Mouse (Mus musculus): ENCODE data around the gene Coro7. TPM values are rescaled to one million over a fixed set of nuclear protein-coding genes. Genes with fewer than 3 reads are reported as not detected.

Gene Coro7
- polyA plus RNA-seq, 1 experiment from 2014 or later: 23.3 TPM

DNA sequence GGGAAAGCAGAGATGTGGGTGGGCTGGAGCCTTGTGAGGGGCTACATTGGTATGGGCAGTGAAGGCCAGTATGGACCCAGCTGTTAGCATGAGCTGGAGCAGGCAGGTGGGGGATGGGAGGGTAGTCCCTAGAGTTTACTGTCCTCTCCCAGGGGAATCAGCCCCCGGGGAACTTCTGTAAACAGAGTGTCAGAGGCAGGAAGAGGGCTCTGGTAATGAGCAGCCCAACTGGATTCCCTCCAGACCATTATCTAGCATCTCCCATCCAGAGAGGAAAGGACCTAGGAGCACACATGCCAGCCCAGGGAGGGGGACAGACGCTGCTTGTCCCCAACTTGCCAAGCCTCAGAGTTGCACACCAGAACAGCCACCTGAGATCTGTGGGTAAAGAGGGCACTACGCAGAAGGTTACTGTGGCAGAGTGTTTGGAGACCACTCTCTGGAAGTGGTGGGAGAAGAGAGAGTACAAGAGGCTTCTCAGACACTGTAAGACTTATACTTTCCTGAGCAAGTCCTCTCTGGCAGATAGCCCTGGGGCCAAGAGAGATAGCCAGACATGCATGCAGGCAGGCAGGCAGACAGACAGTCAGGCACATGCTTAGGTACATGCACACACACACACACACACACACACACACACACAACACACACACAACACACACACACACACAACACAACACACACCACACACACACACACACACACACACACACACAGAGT, 38.3 kb downstream of the Coro7 start:
- Histone ChIP-seq H3K9me3 (ENCODE audit: control insufficient read depth, low read length) (no peaks in the 10 kb centered on the region), H3K4me1 (ENCODE audit: control insufficient read depth, insufficient read depth, low read length) (peaks cover 15% of the 10 kb centered on the region; the same call in 1 of the 2 replicates), H3K36me3 (ENCODE audit: control insufficient read depth, insufficient read depth, low read length) (no peaks in the 10 kb centered on the region), H3K9ac (replicated peaks; ENCODE audit: low read length) (no peak overlapping the region), H3K27me3 (ENCODE audit: control insufficient read depth, insufficient read depth, low read length) (no peaks in the 10 kb centered on the region), H3K4me2 (ENCODE audit: low read length) (peak overlapping the region; percentile 64), H3K4me3 (replicated peaks; ENCODE audit: low read depth, low read length) (0 out of 2 replicates have a peak overlapping the region, but pooled peaks have one; percentile 39), H3K27ac (replicated peaks; ENCODE audit: low read depth, low read length) (no peak overlapping the region)
- DNase-seq (no peak), ATAC-seq (ENCODE audit: low FRiP score, low TSS enrichment) (no peak)
- 60% methylated on average over 3 of the region's 3 CpGs for WGBS

GRCm38 (mm10) chr16:4640267-4641005, 39.1 kb downstream of the Coro7 start:
- H3K4me2 ChIP-seq (ENCODE audit: low read length): peak overlapping the region; percentile 64
- peaks cover 15% of the 10 kb centered on the region; the same call in 1 of the 2 replicates for H3K4me1 ChIP-seq (ENCODE audit: control insufficient read depth, insufficient read depth, low read length)
- DNase-seq: no peak
- H3K9ac ChIP-seq (replicated peaks; ENCODE audit: low read length): peak overlapping the region; percentile 54
- peak overlapping the region; percentile 26; the same call in 1 of the 2 replicates for H3K27ac ChIP-seq (replicated peaks; ENCODE audit: low read depth, low read length)
- no peaks in the 10 kb centered on the region for H3K36me3 ChIP-seq (ENCODE audit: control insufficient read depth, insufficient read depth, low read length)
- no peaks in the 10 kb centered on the region for H3K27me3 ChIP-seq (ENCODE audit: control insufficient read depth, insufficient read depth, low read length)
- peak overlapping the region; percentile 39 for H3K4me3 ChIP-seq (replicated peaks; ENCODE audit: low read depth, low read length)
- 0 out of 2 replicates have a peak, but pooled peaks have one; percentile 1 for ATAC-seq (ENCODE audit: low FRiP score, low TSS enrichment)
- WGBS: 12% methylated on average over 17 of the region's 17 CpGs
- no peaks in the 10 kb centered on the region for H3K9me3 ChIP-seq (ENCODE audit: control insufficient read depth, low read length)

DNA sequence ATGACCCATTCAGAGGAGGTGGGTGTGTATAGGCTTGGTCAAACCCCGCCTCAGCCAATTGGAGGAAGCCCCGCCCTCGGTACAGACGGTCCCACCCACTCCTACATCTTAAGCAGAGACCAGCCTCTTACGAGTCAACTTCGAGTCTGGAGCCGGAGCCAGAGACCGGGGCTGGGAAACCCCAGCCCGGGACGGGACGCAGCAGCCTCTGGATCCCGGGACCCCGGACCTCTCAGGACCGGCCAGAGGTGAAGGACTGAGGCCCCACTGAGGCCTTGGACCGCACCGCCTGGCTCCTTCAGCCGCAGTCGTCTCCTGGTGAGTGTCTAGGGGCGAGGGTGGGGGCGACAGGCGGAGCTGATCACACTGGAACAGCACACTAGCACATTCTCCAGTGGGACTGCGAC, 39.7 kb downstream of the Coro7 start, which contains the start of the genes Vasn and Dnaja3:
Gene Vasn (plus strand): TSS at position 111 of the 407 bp plus-strand sequence.
Gene Dnaja3 (plus strand): TSS at position 159 of the 407 bp plus-strand sequence.
- Histone ChIP-seq H3K27ac (replicated peaks; ENCODE audit: low read depth, low read length) (peak within 1 kb of the TSS; percentile 26; the same call in 1 of the 2 replicates), H3K4me1 (ENCODE audit: control insufficient read depth, insufficient read depth, low read length) (peaks cover 15% of the 10 kb centered on the region; the same call in 1 of the 2 replicates), H3K27me3 (ENCODE audit: control insufficient read depth, insufficient read depth, low read length) (no peaks in the 10 kb centered on the region), H3K9ac (replicated peaks; ENCODE audit: low read length) (peak within 1 kb of the TSS; percentile 54), H3K36me3 (ENCODE audit: control insufficient read depth, insufficient read depth, low read length) (no peaks in the 10 kb centered on the region), H3K4me3 (replicated peaks; ENCODE audit: low read depth, low read length) (peak within 1 kb of the TSS; percentile 39), H3K4me2 (ENCODE audit: low read length) (peak within 1 kb of the TSS; percentile 64), H3K9me3 (ENCODE audit: control insufficient read depth, low read length) (no peaks in the 10 kb centered on the region)
- ATAC-seq (ENCODE audit: low FRiP score, low TSS enrichment) (peak; percentile 86), DNase-seq (peak; percentile 85)
- 2% methylated on average over 22 of the region's 22 CpGs for WGBS

DNA sequence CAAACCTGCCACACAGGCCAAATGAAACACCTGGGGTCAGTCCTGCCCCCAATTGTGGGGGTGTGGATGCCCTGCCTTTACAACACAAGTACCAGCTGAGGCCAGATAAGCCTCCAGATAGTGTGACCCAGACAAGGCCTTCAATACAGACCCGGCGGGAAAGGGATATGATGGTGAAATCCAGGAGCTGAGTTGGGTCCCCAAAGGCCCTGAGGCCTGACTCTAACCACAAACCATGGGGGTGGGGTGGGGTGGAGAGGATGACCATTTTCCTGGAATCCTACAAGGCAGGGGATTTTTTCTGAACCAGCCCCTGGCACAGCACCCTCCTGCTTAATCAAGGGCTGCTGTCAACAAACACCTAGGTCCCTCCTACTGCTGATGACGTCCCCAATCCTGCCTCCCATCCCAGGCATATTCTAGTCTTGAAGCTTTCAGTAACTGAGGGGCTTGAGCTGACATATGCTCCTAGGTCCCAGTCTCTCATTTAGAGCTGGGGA, 40.6 kb downstream of the Coro7 start:
- Histone ChIP-seq H3K4me3 (replicated peaks; ENCODE audit: low read depth, low read length) (no peak overlapping the region), H3K27ac (replicated peaks; ENCODE audit: low read depth, low read length) (no peak overlapping the region), H3K27me3 (ENCODE audit: control insufficient read depth, insufficient read depth, low read length) (no peaks in the 10 kb centered on the region), H3K4me1 (ENCODE audit: control insufficient read depth, insufficient read depth, low read length) (peaks cover 15% of the 10 kb centered on the region; the same call in 1 of the 2 replicates), H3K9ac (replicated peaks; ENCODE audit: low read length) (no peak overlapping the region), H3K4me2 (ENCODE audit: low read length) (no peak overlapping the region), H3K36me3 (ENCODE audit: control insufficient read depth, insufficient read depth, low read length) (peaks cover 5% of the 10 kb centered on the region; the same call in 1 of the 2 replicates), H3K9me3 (ENCODE audit: control insufficient read depth, low read length) (no peaks in the 10 kb centered on the region)
- WGBS: 92% methylated on average over 3 of the region's 3 CpGs
- DNase-seq (no peak), ATAC-seq (ENCODE audit: low FRiP score, low TSS enrichment) (no peak)

GRCm38 (mm10) chr16:4635760-4636159, 43.8 kb downstream of the Coro7 start:
- 66% methylated on average over 4 of the region's 4 CpGs for WGBS
- Histone ChIP-seq H3K4me3 (replicated peaks; ENCODE audit: low read depth, low read length) (no peak overlapping the region), H3K4me1 (ENCODE audit: control insufficient read depth, insufficient read depth, low read length) (peaks cover 7% of the 10 kb centered on the region; the same call in 1 of the 2 replicates), H3K36me3 (ENCODE audit: control insufficient read depth, insufficient read depth, low read length) (peaks cover 22% of the 10 kb centered on the region), H3K9me3 (ENCODE audit: control insufficient read depth, low read length) (no peaks in the 10 kb centered on the region), H3K27me3 (ENCODE audit: control insufficient read depth, insufficient read depth, low read length) (no peaks in the 10 kb centered on the region), H3K4me2 (ENCODE audit: low read length) (no peak overlapping the region), H3K9ac (replicated peaks; ENCODE audit: low read length) (no peak overlapping the region), H3K27ac (replicated peaks; ENCODE audit: low read depth, low read length) (no peak overlapping the region)
- DNase-seq (no peak), ATAC-seq (ENCODE audit: low FRiP score, low TSS enrichment) (no peak)

- 84% methylated on average over 9 of the region's 9 CpGs for WGBS
- no peak overlapping the region for H3K4me2 ChIP-seq (ENCODE audit: low read length)
- no peak overlapping the region for H3K27ac ChIP-seq (replicated peaks; ENCODE audit: low read depth, low read length)
- H3K36me3 ChIP-seq (ENCODE audit: control insufficient read depth, insufficient read depth, low read length): peaks cover 26% of the 10 kb centered on the region
- H3K27me3 ChIP-seq (ENCODE audit: control insufficient read depth, insufficient read depth, low read length): no peaks in the 10 kb centered on the region
- H3K4me3 ChIP-seq (replicated peaks; ENCODE audit: low read depth, low read length): no peak overlapping the region
- no peak for ATAC-seq (ENCODE audit: low FRiP score, low TSS enrichment)
- H3K9ac ChIP-seq (replicated peaks; ENCODE audit: low read length): no peak overlapping the region
- no peaks in the 10 kb centered on the region for H3K4me1 ChIP-seq (ENCODE audit: control insufficient read depth, insufficient read depth, low read length)
- no peaks in the 10 kb centered on the region for H3K9me3 ChIP-seq (ENCODE audit: control insufficient read depth, low read length)
- no peak for DNase-seq
These were observed 44.9 kb downstream of the Coro7 start for GRCm38 (mm10) chr16:4634681-4635080.

DNA sequence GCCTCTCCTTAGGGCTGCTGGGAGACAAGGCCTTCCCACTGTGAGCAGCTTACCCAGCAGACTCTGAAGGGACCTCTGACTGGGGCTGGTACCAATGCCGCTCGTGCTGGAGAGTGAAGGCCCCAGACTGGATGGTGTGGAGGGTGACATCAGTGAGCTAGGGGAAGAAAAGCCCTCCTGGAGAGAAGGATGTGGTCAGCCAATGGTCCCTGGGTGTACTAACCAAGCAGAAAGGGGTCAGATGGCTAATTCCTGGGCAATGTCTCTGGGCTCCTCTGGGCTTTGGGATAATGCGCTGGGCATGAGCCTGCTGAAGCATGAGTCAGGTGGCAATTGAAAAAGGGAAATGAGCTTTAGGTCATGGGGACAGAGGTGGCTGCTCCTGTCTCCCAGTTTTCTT, 45.9 kb downstream of the Coro7 start:
- Histone ChIP-seq H3K4me3 (replicated peaks; ENCODE audit: low read depth, low read length) (no peak overlapping the region), H3K4me2 (ENCODE audit: low read length) (no peak overlapping the region), H3K36me3 (ENCODE audit: control insufficient read depth, insufficient read depth, low read length) (peaks cover 26% of the 10 kb centered on the region), H3K27ac (replicated peaks; ENCODE audit: low read depth, low read length) (no peak overlapping the region), H3K27me3 (ENCODE audit: control insufficient read depth, insufficient read depth, low read length) (no peaks in the 10 kb centered on the region), H3K4me1 (ENCODE audit: control insufficient read depth, insufficient read depth, low read length) (no peaks in the 10 kb centered on the region), H3K9ac (replicated peaks; ENCODE audit: low read length) (no peak overlapping the region), H3K9me3 (ENCODE audit: control insufficient read depth, low read length) (no peaks in the 10 kb centered on the region)
- no peak for DNase-seq
- 93% methylated on average over 3 of the region's 3 CpGs for WGBS
- no peak for ATAC-seq (ENCODE audit: low FRiP score, low TSS enrichment)

- Histone ChIP-seq H3K27me3 (ENCODE audit: control insufficient read depth, insufficient read depth, low read length) (no peaks in the 10 kb centered on the region), H3K4me1 (ENCODE audit: control insufficient read depth, insufficient read depth, low read length) (no peaks in the 10 kb centered on the region), H3K27ac (replicated peaks; ENCODE audit: low read depth, low read length) (no peak overlapping the region), H3K36me3 (ENCODE audit: control insufficient read depth, insufficient read depth, low read length) (peaks cover 32% of the 10 kb centered on the region), H3K9ac (replicated peaks; ENCODE audit: low read length) (no peak overlapping the region), H3K4me3 (replicated peaks; ENCODE audit: low read depth, low read length) (no peak overlapping the region), H3K9me3 (ENCODE audit: control insufficient read depth, low read length) (no peaks in the 10 kb centered on the region), H3K4me2 (ENCODE audit: low read length) (no peak overlapping the region)
- DNase-seq (peak; percentile 49), ATAC-seq (ENCODE audit: low FRiP score, low TSS enrichment) (0 out of 2 replicates have a peak, but pooled peaks have one; percentile 22)
- WGBS: 47% methylated on average over 7 of the region's 7 CpGs
These were observed 47.5 kb downstream of the Coro7 start for GRCm38 (mm10) chr16:4632050-4632449.
